Mouse (Mus musculus) forebrain, embryonic 12.5 days (tissue): ENCODE results near the gene Tbl3. TPM values are rescaled to one million over a fixed set of nuclear protein-coding genes. Genes with fewer than 3 reads are reported as not detected.
"Not testable (repeated sequence)": the region's sequence is repeated elsewhere in the genome, so short reads cannot be mapped to it uniquely, and the experiment has no call there.

Experiments
- ATAC-seq: fragments of 200-750 bp; cut with Nextera tagmentation; 2 replicates; pipeline ENCODE4 v1.8.0; 2017; ENCODE audit warnings: moderate TSS enrichment; ENCODE audit not compliant: low FRiP score
- H3K27ac ChIP-seq: fragments of 300-500 bp; sonication (generic); 2 replicates; pipeline ENCODE4 v1.5.1; 2016; ENCODE audit warnings: mild to moderate bottlenecking
- H3K27me3 ChIP-seq: fragments of 300-500 bp; sonication (generic); 2 replicates; pipeline ENCODE4 v1.6.1; 2016; ENCODE audit warnings: mild to moderate bottlenecking
- H3K36me3 ChIP-seq: fragments of 300-500 bp; sonication (generic); replicated peaks from 2 replicates; pipeline ENCODE4 v1.6.1; 2016; ENCODE audit warnings: mild to moderate bottlenecking
- H3K4me1 ChIP-seq: fragments of 300-500 bp; sonication (generic); 2 replicates; pipeline ENCODE4 v1.6.1; 2016
- H3K4me2 ChIP-seq: fragments of 300-500 bp; sonication (generic); 2 replicates; pipeline ENCODE4 v1.6.1; 2016; ENCODE audit warnings: mild to moderate bottlenecking, moderate library complexity
- H3K4me3 ChIP-seq: fragments of 300-500 bp; sonication (generic); replicated peaks from 2 replicates; pipeline ENCODE4 v1.5.1; 2016; ENCODE audit warnings: mild to moderate bottlenecking
- H3K9ac ChIP-seq: fragments of 300-500 bp; sonication (generic); 2 replicates; pipeline ENCODE4 v1.6.1; 2016; ENCODE audit warnings: mild to moderate bottlenecking
- H3K9me3 ChIP-seq: fragments of 300-500 bp; sonication (generic); 2 replicates; pipeline ENCODE4 v1.6.1; 2016
- WGBS: fragments of 180-500 bp; shearing (Covaris S2); methylation state at CpG from one replicate; pipeline ENCODE4 v1.1.7; 2016; 5-methylcytosine and 5-hydroxymethylcytosine counted together
- polyA plus RNA-seq: library from polyadenylated mRNA; unstranded; fragments of >200 nt; fragmentation: Nextera tagmentation; extraction: Ambion mirVana; gene quantifications from 2 replicates; pipeline ENCODE4 v1.2.1, GENCODE M21; 2016

Tbl3 gene
- polyA plus RNA-seq, 1 experiment from 2014 or later: 98.0 TPM

DNA sequence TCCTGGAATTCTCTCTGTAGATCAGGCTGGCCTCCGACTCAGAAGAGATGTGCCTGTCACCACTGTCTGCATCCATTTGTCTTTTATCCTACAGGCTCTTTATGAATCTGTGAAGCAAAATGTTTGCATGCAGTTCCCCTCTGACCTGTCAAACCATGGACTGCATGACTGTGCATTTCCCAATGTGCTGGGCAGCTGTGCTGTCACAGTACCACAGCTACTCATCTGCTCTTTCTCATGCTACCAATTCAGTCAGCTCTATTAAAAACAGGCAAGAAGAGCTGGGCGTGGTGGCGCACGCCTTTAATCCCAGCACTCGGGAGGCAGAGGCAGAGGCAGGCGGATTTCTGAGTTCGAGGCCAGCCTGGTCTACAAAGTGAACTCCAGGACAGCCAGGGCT is 40.4 kb downstream of the Tbl3 start:
- not testable (repeated sequence) for ATAC-seq, H3K4me3 ChIP-seq

GRCm38 (mm10) chr17:24658017-24658758 is 49.3 kb downstream of the Tbl3 start, which contains the start of gene Npw:
Npw (minus strand) TSS chr17:24658457.
- Histone ChIP-seq H3K27me3 (peaks cover 64% of the 10 kb centered on the region), H3K36me3 (no peaks in the 10 kb centered on the region), H3K4me2 (peak within 1 kb of the TSS; percentile 70), H3K9ac (peak within 1 kb of the TSS; percentile 57), H3K4me3 (peak within 1 kb of the TSS; percentile 39), H3K27ac (no peak within 1 kb of the TSS), H3K9me3 (no peaks in the 10 kb centered on the region), H3K4me1 (peaks cover 11% of the 10 kb centered on the region)
- ATAC-seq: 0 out of 2 replicates have a peak, but pooled peaks have one; percentile 27
- 1% methylated on average over 47 of the region's 47 CpGs for whole genome bisulfite sequencing

More for the DNA sequence above, 40.4 kb downstream of the Tbl3 start:
- H3K27me3 ChIP-seq, H3K36me3 ChIP-seq, H3K9me3 ChIP-seq, H3K4me2 ChIP-seq, H3K9ac ChIP-seq, H3K27ac ChIP-seq: not testable (repeated sequence)
- peaks cover 27% of the 10 kb centered on the region for H3K4me1 ChIP-seq
- WGBS: 72% methylated on average over 7 of the region's 7 CpGs

DNA sequence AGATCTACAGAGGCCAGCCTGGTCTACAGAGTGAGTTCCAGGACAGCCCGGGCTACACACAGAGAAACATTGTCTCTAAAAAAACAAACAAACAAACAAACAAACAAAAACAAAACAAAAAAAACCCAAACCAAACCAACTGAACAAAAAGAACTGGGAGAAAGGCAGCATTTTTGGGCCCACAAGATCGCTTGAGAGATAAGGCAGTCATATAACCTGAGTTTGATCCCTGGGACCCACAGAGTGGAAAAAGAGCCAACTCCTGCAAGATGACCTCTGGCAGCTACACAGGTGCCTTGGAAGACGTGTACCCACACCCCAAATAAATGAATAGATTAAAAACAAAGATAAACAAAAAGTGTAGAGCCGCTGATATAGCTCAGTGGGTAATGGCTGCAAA is 52.5 kb downstream of the Tbl3 start:
- Histone ChIP-seq H3K9ac (no peak overlapping the region), H3K27ac (no peak overlapping the region), H3K27me3 (peaks cover 83% of the 10 kb centered on the region), H3K36me3 (no peaks in the 10 kb centered on the region), H3K4me2 (no peak overlapping the region), H3K9me3 (no peaks in the 10 kb centered on the region), H3K4me1 (peaks cover 15% of the 10 kb centered on the region), H3K4me3 (no peak overlapping the region)
- ATAC-seq: no peak
- 80% methylated on average over 4 of the region's 4 CpGs for WGBS

- 6% methylated on average over 14 of the region's 19 CpGs for WGBS
- peak overlapping the region; percentile 3 for H3K4me3 ChIP-seq
- peak; percentile 65; the same call in 1 of the 2 replicates for ATAC-seq
- H3K9me3 ChIP-seq: no peaks in the 10 kb centered on the region
- peak overlapping the region; percentile 48 for H3K4me2 ChIP-seq
- H3K27ac ChIP-seq: no peak overlapping the region
- H3K27me3 ChIP-seq: peaks cover 83% of the 10 kb centered on the region
- H3K36me3 ChIP-seq: no peaks in the 10 kb centered on the region
- peaks cover 21% of the 10 kb centered on the region for H3K4me1 ChIP-seq
- no peak overlapping the region for H3K9ac ChIP-seq
Observed at GRCm38 (mm10) chr17:24653967-24654710, 53.3 kb downstream of the Tbl3 start.

GRCm38 (mm10) chr17:24651835-24652234 is 55.6 kb downstream of the Tbl3 start:
- Histone ChIP-seq H3K9me3 (no peaks in the 10 kb centered on the region), H3K27me3 (peaks cover 71% of the 10 kb centered on the region), H3K36me3 (no peaks in the 10 kb centered on the region), H3K4me1 (peaks cover 10% of the 10 kb centered on the region), H3K9ac (no peak overlapping the region), H3K27ac (no peak overlapping the region), H3K4me2 (no peak overlapping the region), H3K4me3 (no peak overlapping the region)
- no peak for ATAC-seq
- 70% methylated on average over 3 of the region's 3 CpGs for WGBS

- Histone ChIP-seq H3K4me3 (no peak overlapping the region), H3K27ac (no peak overlapping the region), H3K36me3 (no peaks in the 10 kb centered on the region), H3K9me3 (no peaks in the 10 kb centered on the region), H3K9ac (no peak overlapping the region), H3K27me3 (peaks cover 60% of the 10 kb centered on the region), H3K4me1 (peaks cover 10% of the 10 kb centered on the region), H3K4me2 (peak overlapping the region; percentile 99)
- WGBS: 74% methylated on average over 4 of the region's 4 CpGs
- ATAC-seq: no peak
Observed at GRCm38 (mm10) chr17:24650766-24651165, 56.7 kb downstream of the Tbl3 start.

DNA sequence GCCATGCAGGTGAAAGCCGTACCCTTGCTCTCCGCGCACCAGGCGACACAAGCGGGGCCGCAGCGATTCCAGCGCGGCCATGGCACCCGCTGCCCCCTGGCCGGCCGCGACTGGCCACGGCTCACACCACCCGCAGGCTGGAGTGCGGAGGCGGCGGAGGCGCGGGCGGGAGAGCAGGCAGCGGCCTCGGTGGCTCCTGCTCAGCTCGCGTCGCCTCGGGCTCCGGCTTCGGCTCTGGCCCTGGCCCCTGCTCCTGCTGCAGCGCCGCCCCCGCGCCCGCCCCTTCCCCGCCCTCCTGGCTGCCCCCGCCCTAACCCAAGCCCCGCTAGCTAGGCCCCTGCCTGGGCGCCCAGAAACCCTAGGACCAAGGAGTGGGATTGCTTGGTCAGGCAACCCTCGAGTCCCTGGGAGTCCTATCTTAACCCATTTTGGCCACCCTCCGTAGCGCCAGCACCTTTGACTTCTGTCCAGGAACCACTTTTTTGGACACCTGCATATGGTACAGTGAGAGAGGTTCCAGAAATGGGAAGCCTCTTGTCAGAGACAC is 57.3 kb downstream of the Tbl3 start, which contains the start of gene Slc9a3r2:
TSS of gene Slc9a3r2 (minus strand) at position 258 of the 547 bp plus-strand sequence.
- peaks cover 60% of the 10 kb centered on the region for H3K27me3 ChIP-seq
- peak within 1 kb of the TSS; percentile 99 for H3K4me2 ChIP-seq
- H3K27ac ChIP-seq: no peak within 1 kb of the TSS
- peak within 1 kb of the TSS; percentile 66 for H3K4me3 ChIP-seq
- H3K4me1 ChIP-seq: peaks cover 10% of the 10 kb centered on the region
- H3K9me3 ChIP-seq: no peaks in the 10 kb centered on the region
- H3K9ac ChIP-seq: peak within 1 kb of the TSS; percentile 81
- no peaks in the 10 kb centered on the region for H3K36me3 ChIP-seq
- WGBS: under 1% methylated on average over 25 of the region's 41 CpGs
- peak; percentile 47 for ATAC-seq

DNA sequence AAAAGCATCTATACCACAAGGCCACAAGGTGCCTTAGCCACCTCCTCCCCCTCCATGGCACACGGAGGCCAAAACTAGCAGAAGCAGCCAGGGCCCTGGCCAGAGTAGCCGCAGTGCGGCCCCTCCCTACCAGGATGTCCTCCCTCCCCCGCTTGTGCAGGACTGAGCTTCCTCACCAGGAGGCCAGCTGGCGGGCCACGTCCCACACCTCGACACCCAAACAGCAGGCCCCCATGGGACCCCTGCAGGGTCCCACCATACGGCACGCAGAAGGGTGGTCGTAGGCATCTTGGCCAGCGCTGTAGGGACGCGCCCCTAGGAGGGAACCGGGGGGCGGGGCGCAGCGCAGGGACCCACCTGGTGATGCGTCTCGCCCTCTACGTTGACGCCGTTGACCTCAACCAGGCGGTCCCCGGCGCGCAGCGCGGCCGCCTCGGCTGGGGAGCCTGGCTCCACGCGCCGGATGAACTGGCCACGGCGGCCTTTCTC is 57.8 kb downstream of the Tbl3 start:
- peaks cover 10% of the 10 kb centered on the region for H3K4me1 ChIP-seq
- H3K27me3 ChIP-seq: peaks cover 56% of the 10 kb centered on the region
- peak overlapping the region; percentile 99 for H3K4me2 ChIP-seq
- 1% methylated on average over 33 of the region's 35 CpGs for WGBS
- H3K9me3 ChIP-seq: no peaks in the 10 kb centered on the region
- H3K36me3 ChIP-seq: no peaks in the 10 kb centered on the region
- peak overlapping the region; percentile 66 for H3K4me3 ChIP-seq
- H3K27ac ChIP-seq: no peak overlapping the region
- peak; percentile 47 for ATAC-seq
- peak overlapping the region; percentile 81 for H3K9ac ChIP-seq

GRCm38 (mm10) chr17:24648731-24649377 is 58.6 kb downstream of the Tbl3 start:
- Histone ChIP-seq H3K4me3 (no peak overlapping the region), H3K4me2 (peak overlapping the region; percentile 99), H3K27ac (no peak overlapping the region), H3K4me1 (peaks cover 10% of the 10 kb centered on the region), H3K9ac (0 out of 2 replicates have a peak overlapping the region, but pooled peaks have one; percentile 81), H3K36me3 (no peaks in the 10 kb centered on the region), H3K27me3 (peaks cover 50% of the 10 kb centered on the region), H3K9me3 (no peaks in the 10 kb centered on the region)
- no peak for ATAC-seq
- 85% methylated on average over 9 of the region's 10 CpGs for WGBS
